8 mouse cellular contexts compared by ENCODE assay signal in genomic region chr7:130546421-130546790, GRCm38 (mm10). TPM values are rescaled to one million over a fixed set of nuclear protein-coding genes. Genes with fewer than 3 reads are reported as not detected.
A peak's percentile ranks its signal among the peaks of the same experiment; 100 is the strongest.
DNase-seq lines count a peak whose midpoint lies in the region; ATAC-seq lines count a peak whose summit lies in the region.

No protein-coding gene starts in this region.

- peak overlapping the region; percentile 99 for H3K4me3 ChIP-seq in lung, embryonic 15.5 days
- H3K4me3 ChIP-seq in embryonic facial prominence, embryonic 15.5 days (replicated peaks): peak overlapping the region; percentile 98
- H3K4me3 ChIP-seq in intestine, embryonic 16.5 days (ENCODE audit: low read length): peak overlapping the region; percentile 89
- peak overlapping the region; percentile 87 for H3K4me3 ChIP-seq in neural tube, embryonic 13.5 days

- H3K4me1 ChIP-seq in lung, embryonic 15.5 days: peaks cover 10% of the 10 kb centered on the region
- peaks cover 21% of the 10 kb centered on the region for H3K4me1 ChIP-seq in embryonic facial prominence, embryonic 15.5 days
- H3K4me1 ChIP-seq in intestine, embryonic 16.5 days (ENCODE audit: control insufficient read depth, insufficient read depth, low read length): peaks cover 8% of the 10 kb centered on the region
- peaks cover 16% of the 10 kb centered on the region for H3K4me1 ChIP-seq in neural tube, embryonic 13.5 days (replicated peaks)

- H3K27me3 ChIP-seq in lung, embryonic 15.5 days: no peaks in the 10 kb centered on the region
- H3K27me3 ChIP-seq in embryonic facial prominence, embryonic 15.5 days: no peaks in the 10 kb centered on the region
- H3K27me3 ChIP-seq in intestine, embryonic 16.5 days (replicated peaks; ENCODE audit: control insufficient read depth, insufficient read depth, low read length): no peaks in the 10 kb centered on the region
- H3K27me3 ChIP-seq in neural tube, embryonic 13.5 days: no peaks in the 10 kb centered on the region

- H3K4me2 ChIP-seq in lung, embryonic 15.5 days: peak overlapping the region; percentile 80
- peak overlapping the region; percentile 78 for H3K4me2 ChIP-seq in embryonic facial prominence, embryonic 15.5 days (replicated peaks)
- H3K4me2 ChIP-seq in intestine, embryonic 16.5 days (ENCODE audit: low read depth, low read length): peak overlapping the region; percentile 79
- H3K4me2 ChIP-seq in neural tube, embryonic 13.5 days: peak overlapping the region; percentile 75

- H3K9me3 ChIP-seq in lung, embryonic 15.5 days: no peaks in the 10 kb centered on the region
- no peaks in the 10 kb centered on the region for H3K9me3 ChIP-seq in embryonic facial prominence, embryonic 15.5 days (replicated peaks)
- no peaks in the 10 kb centered on the region for H3K9me3 ChIP-seq in intestine, embryonic 16.5 days (ENCODE audit: control insufficient read depth, low read length)
- no peaks in the 10 kb centered on the region for H3K9me3 ChIP-seq in neural tube, embryonic 13.5 days

- H3K36me3 ChIP-seq in lung, embryonic 15.5 days: peaks cover 32% of the 10 kb centered on the region
- peaks cover 37% of the 10 kb centered on the region for H3K36me3 ChIP-seq in embryonic facial prominence, embryonic 15.5 days
- peaks cover 10% of the 10 kb centered on the region for H3K36me3 ChIP-seq in intestine, embryonic 16.5 days (ENCODE audit: control insufficient read depth, insufficient read depth, low read length)
- H3K36me3 ChIP-seq in neural tube, embryonic 13.5 days: peaks cover 36% of the 10 kb centered on the region

- no peak for DNase-seq in lung, postnatal 14 days
- DNase-seq in urinary bladder, postnatal 25 days (ENCODE audit: low spot score): no peak
- no peak for DNase-seq in kidney, adult 11 months
- no peak for DNase-seq in left cerebral cortex, adult 8-10 months (ENCODE audit: low spot score in 2 of 2)

- peak overlapping the region; percentile 98 for H3K9ac ChIP-seq in lung, embryonic 15.5 days
- H3K9ac ChIP-seq in embryonic facial prominence, embryonic 15.5 days: peak overlapping the region; percentile 98
- peak overlapping the region; percentile 98 for H3K9ac ChIP-seq in intestine, embryonic 16.5 days (ENCODE audit: low read depth, low read length)
- H3K9ac ChIP-seq in neural tube, embryonic 13.5 days: peak overlapping the region; percentile 90

- 3% methylated on average over 7 of the region's 7 CpGs for WGBS in lung, embryonic 15.5 days
- WGBS in embryonic facial prominence, embryonic 15.5 days: 3% methylated on average over 7 of the region's 7 CpGs
- 4% methylated on average over 7 of the region's 7 CpGs for WGBS in intestine, embryonic 16.5 days
- 8% methylated on average over 7 of the region's 7 CpGs for WGBS in neural tube, embryonic 13.5 days

- ATAC-seq in lung, embryonic 15.5 days (ENCODE audit: borderline replicate concordance, extremely low read depth, low FRiP score, low TSS enrichment): no peak
- ATAC-seq in embryonic facial prominence, embryonic 15.5 days (ENCODE audit: insufficient number of reproducible peaks, low FRiP score, low TSS enrichment, low read depth): 0 out of 2 replicates have a peak, but pooled peaks have one; percentile 4
- ATAC-seq in intestine, embryonic 16.5 days: no peak; the same call in 1 of the 2 replicates
- no peak; the same call in 1 of the 2 replicates for ATAC-seq in neural tube, embryonic 13.5 days (ENCODE audit: low read depth)

- H3K27ac ChIP-seq in lung, embryonic 15.5 days: peak overlapping the region; percentile 99
- H3K27ac ChIP-seq in embryonic facial prominence, embryonic 15.5 days (replicated peaks): peak overlapping the region; percentile 99
- H3K27ac ChIP-seq in intestine, embryonic 16.5 days (ENCODE audit: low read length): peak overlapping the region; percentile 100
- peak overlapping the region; percentile 97 for H3K27ac ChIP-seq in neural tube, embryonic 13.5 days (replicated peaks)

RNA-seq across cellular contexts. Expression of gene Ate1, which starts 26.2 kb away (rescaled TPM):
- 65.1 and 67.5 TPM in 2 replicates for polyA plus RNA-seq in lung, embryonic 15.5 days (2015; fragmentation: Nextera tagmentation; extraction: Ambion mirVana)
- 57.4 and 59.7 TPM in 2 replicates for polyA plus RNA-seq in embryonic facial prominence, embryonic 15.5 days (2015; fragmentation: Nextera tagmentation; extraction: Ambion mirVana)
- 45.2 and 46.1 TPM in 2 replicates for polyA plus RNA-seq in intestine, embryonic 16.5 days (2015; fragmentation: Nextera tagmentation; extraction: Ambion mirVana)
- polyA plus RNA-seq in neural tube, embryonic 13.5 days (2015; fragmentation: Nextera tagmentation; extraction: Ambion mirVana): 90.9 and 99.1 TPM in 2 replicates
- total RNA-seq in left cerebral cortex, adult 8-10 months (2022): 10 to 100 TPM; 64.4 to 83.5 (median 67.3) TPM

RNA-seq across cellular contexts. Expression of gene Nsmce4a, which starts 26.5 kb away (rescaled TPM):
- 158 and 164 TPM in 2 replicates for polyA plus RNA-seq in lung, embryonic 15.5 days (2015; fragmentation: Nextera tagmentation; extraction: Ambion mirVana)
- 128 and 131 TPM in 2 replicates for polyA plus RNA-seq in embryonic facial prominence, embryonic 15.5 days (2015; fragmentation: Nextera tagmentation; extraction: Ambion mirVana)
- polyA plus RNA-seq in intestine, embryonic 16.5 days (2015; fragmentation: Nextera tagmentation; extraction: Ambion mirVana): 86.1 and 108 TPM in 2 replicates
- 104 and 107 TPM in 2 replicates for polyA plus RNA-seq in neural tube, embryonic 13.5 days (2015; fragmentation: Nextera tagmentation; extraction: Ambion mirVana)
- 10 to 100 TPM; 37.5 to 40.9 (median 40.4) TPM for total RNA-seq in left cerebral cortex, adult 8-10 months (2022)

RNA-seq across cellular contexts. Expression of gene Tacc2, which starts 30.8 kb away (rescaled TPM):
- 23.4 and 25.3 TPM in 2 replicates for polyA plus RNA-seq in lung, embryonic 15.5 days (2015; fragmentation: Nextera tagmentation; extraction: Ambion mirVana)
- polyA plus RNA-seq in embryonic facial prominence, embryonic 15.5 days (2015; fragmentation: Nextera tagmentation; extraction: Ambion mirVana): 39.7 and 46.0 TPM in 2 replicates
- polyA plus RNA-seq in intestine, embryonic 16.5 days (2015; fragmentation: Nextera tagmentation; extraction: Ambion mirVana): 27.4 and 30.0 TPM in 2 replicates
- polyA plus RNA-seq in neural tube, embryonic 13.5 days (2015; fragmentation: Nextera tagmentation; extraction: Ambion mirVana): 76.7 and 77.9 TPM in 2 replicates
- total RNA-seq in left cerebral cortex, adult 8-10 months (2022): 10 to 100 TPM; 64.2 to 70.3 (median 68.0) TPM
